Mouse (Mus musculus): ENCODE results near the gene 4933417A18Rik.
"Not testable (repeated sequence)": the region's sequence is repeated elsewhere in the genome, so short reads cannot be mapped to it uniquely, and the experiment has no call there.

The 4933417A18Rik gene

GRCm38 (mm10) chr13:34976116-34976515 lies 51.9 kb downstream of the 4933417A18Rik start:
- no peak for DNase-seq

GRCm38 (mm10) chr13:34977410-34977809 lies 53.2 kb downstream of the 4933417A18Rik start:
- DNase-seq = no peak

GRCm38 (mm10) chr13:34978635-34979034 lies 54.4 kb downstream of the 4933417A18Rik start:
- DNase-seq = not testable (repeated sequence)

GRCm38 (mm10) chr13:34983479-34983878 lies 59.3 kb downstream of the 4933417A18Rik start:
- not testable (repeated sequence) for DNase-seq

GRCm38 (mm10) chr13:34991581-34992273 lies 67.5 kb downstream of the 4933417A18Rik start:
- DNase-seq = no peak

- DNase-seq = peak in 1 of 2 experiments; percentile 5
Observed at GRCm38 (mm10) chr13:34993085-34993484, 68.9 kb downstream of the 4933417A18Rik start.

GRCm38 (mm10) chr13:34993595-34993982 lies 69.4 kb downstream of the 4933417A18Rik start:
- DNase-seq = no peak

GRCm38 (mm10) chr13:34993983-34994811 lies 70.0 kb downstream of the 4933417A18Rik start:
- peak; percentile 99 for DNase-seq

GRCm38 (mm10) chr13:34995925-34996324 lies 71.7 kb downstream of the 4933417A18Rik start:
- DNase-seq = peak; percentile 16 to 27
